Mouse (Mus musculus): ENCODE results near the gene Siva1.

Gene Siva1

DNA sequence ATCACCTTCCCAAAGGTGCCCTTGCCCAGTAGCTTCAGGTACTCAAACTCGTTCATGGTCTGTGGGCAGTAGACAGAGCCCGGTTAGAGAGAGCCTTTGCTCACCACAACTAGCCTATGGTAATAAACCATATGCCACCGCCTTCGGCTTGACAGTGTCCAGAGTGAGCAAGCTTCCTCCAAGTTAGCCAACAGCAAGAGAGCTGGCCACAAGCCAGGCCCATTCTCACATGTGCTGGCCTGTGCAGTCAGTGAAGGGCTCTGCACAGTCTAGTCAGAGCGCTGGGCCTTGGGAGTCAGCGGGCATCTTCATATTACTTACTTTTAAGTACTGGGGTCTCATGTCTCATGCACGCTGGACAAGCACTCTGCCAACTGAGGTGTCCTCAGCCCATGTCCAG, 14.1 kb downstream of the Siva1 start:
- DNase-seq (ENCODE audit: extremely low read depth, low read depth), result no peak

- no peak for DNase-seq (ENCODE audit: extremely low read depth, low read depth)
Measured at GRCm38 (mm10) chr12:112659109-112659508, 14.6 kb downstream of the Siva1 start.

GRCm38 (mm10) chr12:112660576-112661326, 16.3 kb downstream of the Siva1 start:
- no peak for DNase-seq (ENCODE audit: extremely low read depth, low read depth)

DNA sequence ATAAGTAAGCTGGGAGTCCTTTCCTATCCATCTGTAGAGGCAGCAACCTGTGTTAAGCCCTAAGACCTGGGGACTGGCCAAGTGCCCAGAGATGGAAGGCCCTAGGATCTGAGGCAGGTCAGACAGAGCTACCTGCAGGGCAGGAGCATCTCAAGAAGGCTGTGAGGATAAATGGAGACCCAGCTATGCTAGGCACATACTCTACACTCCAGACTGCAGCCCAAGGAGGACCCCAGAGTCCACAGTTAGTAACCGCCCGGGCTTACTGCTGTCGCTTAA, 16.8 kb downstream of the Siva1 start:
- DNase-seq (ENCODE audit: extremely low read depth, low read depth), result no peak

- no peak for DNase-seq (ENCODE audit: extremely low read depth, low read depth)
Measured at GRCm38 (mm10) chr12:112661851-112662250, 17.4 kb downstream of the Siva1 start.

- no peak for DNase-seq (ENCODE audit: extremely low read depth, low read depth)
Measured at GRCm38 (mm10) chr12:112663303-112663702, 18.8 kb downstream of the Siva1 start.

- DNase-seq (ENCODE audit: extremely low read depth, low read depth), result no peak
Measured at GRCm38 (mm10) chr12:112663716-112664115, 19.2 kb downstream of the Siva1 start.

- DNase-seq (ENCODE audit: extremely low read depth, low read depth), result no peak
Measured at GRCm38 (mm10) chr12:112664124-112664523, 19.6 kb downstream of the Siva1 start.

DNA sequence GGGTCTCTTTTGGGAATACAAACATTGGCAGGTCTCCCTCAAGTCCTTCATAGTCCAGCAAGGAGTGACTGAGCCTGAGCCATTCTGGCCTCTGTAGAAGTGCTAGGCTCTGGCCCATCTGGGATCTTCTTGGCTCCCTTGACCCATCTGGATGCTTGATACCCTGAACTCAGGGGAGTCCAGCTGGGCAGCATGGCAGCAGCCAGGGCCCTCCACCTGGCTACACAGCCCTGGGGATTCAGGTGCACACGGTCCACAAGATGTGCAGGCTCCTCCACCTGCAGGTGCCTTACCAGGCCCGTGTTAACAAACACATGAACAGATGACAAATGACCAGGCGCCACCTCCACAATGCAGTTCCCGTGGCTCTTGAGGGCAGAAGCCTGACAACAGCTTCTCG, 20.2 kb downstream of the Siva1 start:
- DNase-seq (ENCODE audit: extremely low read depth, low read depth), result no peak

DNA sequence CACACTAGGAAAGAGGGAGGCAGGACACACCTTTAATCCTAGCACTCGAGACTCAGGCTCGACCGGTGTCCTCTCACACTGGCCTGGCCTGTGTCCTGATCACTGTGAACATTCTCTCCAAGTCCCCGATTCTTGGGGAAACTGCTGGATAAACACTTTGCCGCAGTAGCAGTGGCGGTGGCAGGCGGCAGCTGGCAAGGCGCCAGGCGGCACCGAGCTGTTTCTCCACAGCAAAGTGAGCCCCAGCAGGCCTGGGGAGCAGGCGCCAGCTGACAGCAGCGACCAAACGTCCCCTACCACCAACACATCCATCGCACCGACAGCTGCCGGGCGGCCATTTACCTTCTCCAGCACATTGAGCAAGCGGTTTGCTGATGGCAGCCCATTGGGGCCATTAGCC, 21.0 kb downstream of the Siva1 start:
- no peak for DNase-seq (ENCODE audit: extremely low read depth, low read depth)

DNA sequence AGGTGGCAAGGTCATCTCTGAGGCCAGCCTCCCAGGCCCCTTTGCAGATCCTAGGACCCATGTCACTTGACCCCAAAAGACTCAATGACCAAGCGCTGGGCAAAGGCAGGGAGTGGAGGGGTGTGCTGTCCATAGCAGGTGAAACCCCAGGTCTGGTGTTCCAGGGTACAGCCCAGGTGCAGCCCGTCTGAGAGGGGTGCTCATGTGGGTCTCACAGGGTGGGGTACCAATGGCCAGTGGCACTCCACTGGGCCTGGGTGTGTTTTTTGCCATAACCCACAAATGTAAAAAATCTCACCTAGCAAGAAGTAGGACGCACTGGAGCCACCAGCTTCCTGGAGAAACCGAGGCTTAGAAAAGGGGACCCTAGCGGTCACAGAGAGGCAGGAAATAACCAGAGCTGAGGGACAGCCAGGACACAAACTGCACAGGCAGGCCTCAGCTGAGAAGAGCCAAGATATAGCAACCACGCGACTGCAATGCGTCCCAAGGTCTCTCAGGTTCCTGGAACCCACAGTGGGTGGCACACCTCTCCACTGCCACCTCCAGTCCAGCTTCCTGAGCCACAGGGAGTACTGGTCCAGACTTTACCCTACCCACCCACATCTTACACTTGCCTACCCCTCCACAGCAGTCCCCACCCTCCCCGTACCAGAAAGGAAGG, 21.5 kb downstream of the Siva1 start:
- DNase-seq (ENCODE audit: extremely low read depth, low read depth), result no peak

DNA sequence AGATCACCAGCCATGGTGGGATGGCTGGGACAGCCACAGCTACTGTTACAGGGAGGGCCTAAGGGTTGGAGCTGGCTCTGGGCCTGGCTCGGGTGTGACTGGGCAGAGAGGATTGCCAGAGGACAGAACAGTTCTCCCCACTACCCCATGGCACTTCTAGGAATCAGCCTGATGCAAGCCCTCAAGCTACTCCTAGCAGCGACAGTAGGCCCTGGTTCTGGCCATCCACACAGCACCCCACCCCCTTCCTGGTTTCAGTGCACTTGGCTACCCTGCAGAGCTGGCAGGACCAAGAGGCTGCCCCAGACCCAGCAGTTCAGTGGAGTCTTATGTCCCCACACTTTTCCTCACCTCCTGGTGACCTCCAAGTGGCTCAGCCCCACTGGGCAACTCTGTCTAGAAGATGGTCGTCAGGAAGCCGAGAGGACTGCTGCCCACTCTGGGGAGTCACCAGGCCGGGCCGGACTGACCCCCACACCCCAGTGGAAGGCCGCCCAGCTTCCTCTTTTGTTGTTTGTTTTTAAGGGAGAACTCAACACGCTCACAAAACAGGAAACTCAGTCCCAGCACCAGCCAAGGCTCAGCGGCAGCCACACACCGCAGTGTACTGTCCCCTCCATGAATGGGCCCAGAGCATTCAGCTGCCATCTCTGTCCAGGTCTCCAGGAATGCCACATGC, 23.3 kb downstream of the Siva1 start:
- no peak for DNase-seq (ENCODE audit: extremely low read depth, low read depth)

DNA sequence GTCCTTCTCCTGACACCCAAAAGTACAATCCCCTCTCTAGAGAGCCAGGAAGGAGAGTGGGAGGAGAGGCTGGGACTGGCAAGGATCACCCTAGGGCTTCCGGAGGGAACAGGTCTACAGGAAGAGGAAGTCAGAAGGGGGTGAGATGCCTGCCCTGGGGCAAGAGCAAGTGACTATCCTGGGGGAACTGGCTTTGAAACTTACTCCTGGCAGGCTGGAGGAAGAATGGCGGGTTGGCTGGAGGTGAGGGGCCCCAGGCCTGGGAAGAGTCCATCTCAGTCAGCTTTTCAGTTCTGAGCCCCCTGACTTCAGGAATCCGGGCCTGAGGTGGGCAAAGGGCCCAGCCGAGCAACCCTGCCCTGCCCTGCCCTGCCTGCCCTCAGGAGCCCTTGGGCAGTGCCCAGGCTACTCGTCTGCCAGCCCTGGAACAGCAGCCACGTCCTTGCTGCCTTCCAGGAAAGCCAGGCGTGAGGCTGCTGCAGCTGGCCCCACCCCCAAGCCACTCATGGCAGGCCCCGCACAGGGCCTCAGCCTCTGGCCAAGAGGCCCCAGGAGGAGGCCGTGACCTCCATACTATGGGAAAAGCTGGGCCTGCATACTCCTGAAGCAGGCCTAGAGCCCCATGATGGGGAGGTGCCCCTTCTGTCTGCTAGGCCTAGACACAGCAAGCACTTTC, 26.4 kb downstream of the Siva1 start:
- no peak for DNase-seq (ENCODE audit: extremely low read depth, low read depth)

DNA sequence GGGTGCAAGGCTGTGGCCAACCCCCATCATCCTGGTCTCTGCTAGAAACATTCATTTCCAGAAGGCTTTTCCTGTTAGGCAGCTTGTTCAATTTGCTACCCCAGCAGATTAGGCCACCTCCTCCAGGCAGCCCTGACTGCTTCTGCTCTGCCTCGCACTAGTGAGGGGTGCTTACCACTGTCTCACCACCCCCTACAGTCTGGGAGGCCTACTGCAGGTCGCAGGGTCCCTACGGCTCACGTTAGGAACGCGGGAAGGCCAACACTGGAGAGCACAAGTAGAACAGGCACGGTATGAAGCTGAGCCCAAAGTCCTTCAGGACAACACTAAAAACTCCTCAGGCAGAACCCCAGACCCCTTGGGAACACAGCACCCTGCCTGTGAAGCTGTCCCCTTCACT, 27.4 kb downstream of the Siva1 start:
- no peak for DNase-seq (ENCODE audit: extremely low read depth, low read depth)

GRCm38 (mm10) chr12:112672744-112673575, 28.5 kb downstream of the Siva1 start:
- DNase-seq (ENCODE audit: extremely low read depth, low read depth), result peak; percentile 79

DNA sequence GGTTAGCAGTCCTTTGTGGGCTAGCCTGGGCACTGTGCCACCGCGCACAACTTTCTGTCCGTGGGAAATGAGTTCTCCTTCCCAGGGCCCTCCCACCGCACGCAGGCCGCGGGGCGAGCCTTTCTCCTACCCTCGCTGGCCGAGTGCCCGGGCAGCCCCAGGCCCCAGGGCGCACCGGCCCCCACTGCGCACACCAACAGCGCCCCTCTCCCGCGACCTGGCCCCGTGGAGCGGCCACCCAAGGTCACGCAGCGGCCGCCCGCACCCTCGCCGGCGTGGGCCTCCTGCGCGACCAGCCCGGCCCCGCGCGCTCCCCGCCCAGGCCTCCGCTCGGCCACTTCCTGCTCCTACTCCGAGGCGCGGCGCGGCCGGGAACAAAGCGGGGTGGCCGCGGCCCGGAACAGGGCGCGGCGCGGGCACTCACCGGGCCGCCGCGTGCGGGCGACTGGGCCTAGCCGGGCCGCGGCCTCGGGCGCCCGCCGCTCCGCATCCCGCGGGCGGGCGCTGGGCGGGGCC, 29.2 kb downstream of the Siva1 start:
- DNase-seq (ENCODE audit: extremely low read depth, low read depth), result no peak

GRCm38 (mm10) chr12:112674132-112675011, 29.9 kb downstream of the Siva1 start, which contains the start of gene Akt1:
Akt1 (minus strand) TSS chr12:112674884.
- peak; percentile 100 for DNase-seq (ENCODE audit: extremely low read depth, low read depth)

DNA sequence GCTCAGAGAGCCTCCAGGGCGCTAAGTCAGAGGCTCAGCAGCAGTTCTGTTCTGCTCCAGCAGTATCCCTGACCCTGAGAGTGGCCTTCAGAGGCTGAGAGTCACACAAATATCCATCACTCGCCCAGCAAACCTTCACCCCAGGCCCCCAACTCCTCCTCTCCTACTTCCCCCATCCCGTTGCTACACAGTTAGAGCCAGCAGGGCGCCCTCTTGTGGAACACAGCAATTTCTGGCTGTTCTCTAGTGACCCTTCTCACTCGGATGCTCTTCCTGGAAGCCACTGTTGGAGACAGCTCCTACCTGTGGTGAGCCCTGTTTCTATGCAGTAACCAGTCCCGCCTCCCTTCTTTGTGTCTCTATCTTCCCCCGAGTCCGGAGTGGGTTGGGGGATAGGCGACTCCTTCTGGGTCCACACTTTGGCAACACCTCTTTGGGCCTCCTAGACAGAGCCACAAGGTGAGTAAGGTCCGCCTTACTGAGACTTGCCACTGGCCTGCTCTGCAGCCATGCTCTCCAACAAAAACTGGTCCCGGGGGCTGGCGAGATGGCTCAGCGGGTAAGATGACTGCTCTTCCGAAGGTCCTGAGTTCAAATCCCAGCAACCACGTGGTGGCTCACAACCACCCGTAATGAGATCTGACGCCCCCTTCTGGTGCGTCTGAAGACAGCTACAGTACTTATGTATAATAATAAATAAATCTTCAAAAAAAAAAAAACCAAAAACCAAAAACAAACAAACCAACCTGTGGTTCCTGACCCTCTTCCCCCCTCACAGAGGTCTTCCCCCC, 31.0 kb downstream of the Siva1 start:
- DNase-seq (ENCODE audit: extremely low read depth, low read depth), result peak; percentile 99

DNA sequence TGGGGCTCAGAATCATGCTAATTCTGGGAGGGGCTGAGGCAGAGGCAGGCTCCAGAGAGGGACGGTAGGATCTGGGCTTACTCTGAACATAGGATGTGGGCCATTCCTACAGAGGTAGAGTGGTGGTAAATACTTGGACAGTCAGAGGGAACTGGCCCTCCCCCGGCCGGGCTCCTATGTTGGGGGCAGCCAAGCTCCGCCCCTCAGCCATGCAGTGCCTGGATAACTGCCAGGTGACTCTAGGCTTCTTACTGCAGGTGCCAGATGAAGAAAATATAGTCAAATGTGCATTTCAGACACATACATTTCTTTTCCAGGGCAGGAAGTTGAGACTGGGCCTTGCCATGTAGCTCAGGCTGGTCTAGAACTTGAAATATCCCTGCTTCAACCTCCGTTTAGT, 32.6 kb downstream of the Siva1 start:
- no peak for DNase-seq (ENCODE audit: extremely low read depth, low read depth)

Measured in MEL-GATA-1-ER (cell line).